Mouse (Mus musculus) CH12.LX (cell line): ENCODE measurements around the gene Acss1. TPM values are rescaled to one million over a fixed set of nuclear protein-coding genes. Genes with fewer than 3 reads are reported as not detected.

ENCODE experiments used
- DNase-seq: peaks from one replicate; pipeline ENCODE4 v3.0.0-alpha.2; 2013; ENCODE audit errors: extremely low read depth
- H3K27ac ChIP-seq: 2 replicates; pipeline ENCODE4 v1.5.1; 2012; ENCODE audit warnings: low read depth, mild to moderate bottlenecking, control low read depth, moderate library complexity; ENCODE audit not compliant: insufficient read depth
- H3K27me3 ChIP-seq: replicated peaks from 2 replicates; pipeline ENCODE3; 2012; ENCODE audit warnings: inconsistent platforms
- H3K36me3 ChIP-seq, 2 experiments: replicated peaks in 1 of 2; 2 replicates each; pipeline versions ENCODE3 to v1.6.1; 2012; ENCODE audit warnings: inconsistent platforms in 1 of 2, low read length in 1 of 2, mild to moderate bottlenecking in 1 of 2, mixed read lengths in 1 of 2, moderate library complexity in 1 of 2; ENCODE audit not compliant: control insufficient read depth in 1 of 2, insufficient read depth in 1 of 2
- H3K4me1 ChIP-seq, 2 experiments: 2 replicates each; pipeline ENCODE4 v1.6.1; 2012; ENCODE audit warnings: inconsistent platforms in 1 of 2, moderate library complexity in 1 of 2; ENCODE audit not compliant: insufficient read depth in 2 of 2, control insufficient read depth in 1 of 2
- H3K4me2 ChIP-seq: 2 replicates; pipeline ENCODE4 v1.6.1; 2012; ENCODE audit warnings: low read depth, mild to moderate bottlenecking, control low read depth; ENCODE audit not compliant: poor library complexity, insufficient read depth, severe bottlenecking
- H3K4me3 ChIP-seq, 3 experiments: fragments of 150-350 bp in 1 of 3; sonication (generic) in 1 of 3; replicated peaks in 1 of 3; 2 replicates each; pipeline versions ENCODE3 to v1.5.1; 2011 to 2012; ENCODE audit warnings: low read depth in 2 of 3, low read length in 2 of 3, mild to moderate bottlenecking in 2 of 3, moderate library complexity in 2 of 3, control low read depth in 1 of 3, improper control_type of control experiment in 1 of 3, inconsistent platforms in 1 of 3, mixed read lengths in 1 of 3; ENCODE audit not compliant: poor library complexity in 1 of 3
- H3K79me2 ChIP-seq: replicated peaks from 2 replicates; pipeline ENCODE4 v1.6.1; 2012; ENCODE audit warnings: mild to moderate bottlenecking, moderate library complexity; ENCODE audit not compliant: control insufficient read depth, poor library complexity, insufficient read depth, severe bottlenecking; ENCODE audit errors: extremely low read depth
- H3K9ac ChIP-seq: 2 replicates; pipeline ENCODE4 v1.6.1; 2012; ENCODE audit warnings: low read depth, mild to moderate bottlenecking, control low read depth, moderate library complexity; ENCODE audit not compliant: insufficient read depth
- H3K9me3 ChIP-seq: replicated peaks from 2 replicates; pipeline ENCODE3; 2012; ENCODE audit warnings: low read length, inconsistent platforms, mixed read lengths
- CHD1 ChIP-seq: IDR thresholded peaks from 2 replicates; pipeline ENCODE4 v1.6.1; 2012; ENCODE audit warnings: low read depth, low read length, improper control_type of control experiment, inconsistent platforms
- CHD2 ChIP-seq: IDR thresholded peaks from 2 replicates; pipeline ENCODE4 v1.6.1; 2011; ENCODE audit warnings: low read length, improper control_type of control experiment
- EP300 ChIP-seq: IDR thresholded peaks from 2 replicates; pipeline ENCODE4 v1.6.1; 2011; ENCODE audit warnings: low read length, improper control_type of control experiment
- ETS1 ChIP-seq: conservative IDR thresholded peaks from 2 replicates; pipeline ENCODE4 v1.6.1; 2012; ENCODE audit warnings: low read depth, mild to moderate bottlenecking, inconsistent platforms, low read length, improper control_type of control experiment, moderate library complexity
- JUN ChIP-seq: IDR thresholded peaks from 2 replicates; pipeline ENCODE4 v1.6.1; 2011; ENCODE audit warnings: low read depth, mild to moderate bottlenecking, low read length, improper control_type of control experiment, moderate library complexity; ENCODE audit not compliant: insufficient read depth
- KAT2A ChIP-seq: IDR thresholded peaks from 2 replicates; pipeline ENCODE4 v1.6.1; 2012; ENCODE audit warnings: low read length, improper control_type of control experiment, inconsistent platforms; ENCODE audit not compliant: insufficient replicate concordance
- MAZ ChIP-seq: IDR thresholded peaks from 2 replicates; pipeline ENCODE4 v1.6.1; 2012; ENCODE audit warnings: low read depth, mild to moderate bottlenecking, inconsistent platforms, low read length, improper control_type of control experiment, moderate library complexity
- MEF2A ChIP-seq: IDR thresholded peaks from 2 replicates; pipeline ENCODE4 v1.6.1; 2014; ENCODE audit warnings: low read depth, mild to moderate bottlenecking, inconsistent platforms, low read length, improper control_type of control experiment, borderline replicate concordance
- MXI1 ChIP-seq: IDR thresholded peaks from 2 replicates; pipeline ENCODE4 v1.6.1; 2011; ENCODE audit warnings: mild to moderate bottlenecking, low read depth, low read length, improper control_type of control experiment
- MYC ChIP-seq: IDR thresholded peaks from 2 replicates; pipeline ENCODE4 v1.6.1; 2011; ENCODE audit warnings: low read depth, mild to moderate bottlenecking, improper control_type of control experiment, low read length
- POLR2A ChIP-seq: IDR thresholded peaks from 2 replicates; pipeline ENCODE4 v1.6.1; 2011; ENCODE audit warnings: low read depth, mild to moderate bottlenecking, improper control_type of control experiment, low read length
- POLR2AphosphoS2 ChIP-seq: IDR thresholded peaks from 2 replicates; pipeline ENCODE4 v1.6.1; 2011; ENCODE audit warnings: low read depth, low read length, improper control_type of control experiment
- RAD21 ChIP-seq: IDR thresholded peaks from 2 replicates; pipeline ENCODE4 v1.6.1; 2011; ENCODE audit warnings: low read depth, mild to moderate bottlenecking, low read length, improper control_type of control experiment, moderate library complexity
- RCOR1 ChIP-seq: conservative IDR thresholded peaks from 2 replicates; pipeline ENCODE4 v1.6.1; 2012; ENCODE audit warnings: low read depth, mild to moderate bottlenecking, inconsistent platforms, low read length, improper control_type of control experiment
- SIN3A ChIP-seq: IDR thresholded peaks from 2 replicates; pipeline ENCODE4 v1.6.1; 2012; ENCODE audit warnings: low read length, improper control_type of control experiment, inconsistent platforms
- SMC3 ChIP-seq: IDR thresholded peaks from 2 replicates; pipeline ENCODE4 v1.6.1; 2011; ENCODE audit warnings: low read depth, low read length, improper control_type of control experiment
- TCF12 ChIP-seq: IDR thresholded peaks from 2 replicates; pipeline ENCODE4 v1.6.1; 2014; ENCODE audit warnings: low read depth, mild to moderate bottlenecking, inconsistent platforms, low read length, improper control_type of control experiment
- UBTF ChIP-seq: IDR thresholded peaks from 2 replicates; pipeline ENCODE4 v1.6.1; 2012; ENCODE audit warnings: low read depth, mild to moderate bottlenecking, inconsistent platforms, low read length, improper control_type of control experiment, moderate library complexity
- USF2 ChIP-seq: conservative IDR thresholded peaks from 2 replicates; pipeline ENCODE4 v1.6.1; 2011; ENCODE audit warnings: low read depth, low read length, improper control_type of control experiment
- ZNF384 ChIP-seq: IDR thresholded peaks from 2 replicates; pipeline ENCODE4 v1.6.1; 2012; ENCODE audit warnings: low read depth, low read length, improper control_type of control experiment, inconsistent platforms
- dilution Hi-C: fragments of 300-500 bp; cut with MboI; formaldehyde crosslinking; loops from 2 replicates; pipeline ENCODE4 v1.14.3; 2020; ENCODE audit warnings: low sequenced_read_pairs; ENCODE audit not compliant: extremely low pct_unique_long_range_greater_than_20kb, extremely low pct_ligation_motif_present
- in situ Hi-C: fragments of 300-500 bp; cut with MboI; formaldehyde crosslinking; loops from 3 replicates; pipeline ENCODE4 v1.14.3; 2019; ENCODE audit warnings: low sequenced_read_pairs, low pct_ligation_motif_present, low pct_unique_long_range_greater_than_20kb, mixed read lengths
- polyA plus RNA-seq: library from polyadenylated mRNA; unstranded; fragments of >175 nt; gene quantifications from 2 replicates; pipeline ENCODE4 v1.2.1, GENCODE M21; 2012; ENCODE audit warnings: low read depth; ENCODE audit not compliant: insufficient read length
- total RNA-seq, 2 experiments: library from RNA; depleted of rRNA; stranded (reverse); fragments of 300-350 nt in 1 of 2; fragments of >200 nt in 1 of 2; gene quantifications; 2 replicates each; pipeline ENCODE4 v1.2.3; 2012 to 2014

Gene Acss1
- 1.7 and 1.9 TPM in 2 replicates for total RNA-seq (2012; rRNA removed)
- total RNA-seq (2014; rRNA removed) = 0.35 and 0.39 TPM in 2 replicates
- polyA plus RNA-seq = 0.44 and 0.76 TPM in 2 replicates

DNA sequence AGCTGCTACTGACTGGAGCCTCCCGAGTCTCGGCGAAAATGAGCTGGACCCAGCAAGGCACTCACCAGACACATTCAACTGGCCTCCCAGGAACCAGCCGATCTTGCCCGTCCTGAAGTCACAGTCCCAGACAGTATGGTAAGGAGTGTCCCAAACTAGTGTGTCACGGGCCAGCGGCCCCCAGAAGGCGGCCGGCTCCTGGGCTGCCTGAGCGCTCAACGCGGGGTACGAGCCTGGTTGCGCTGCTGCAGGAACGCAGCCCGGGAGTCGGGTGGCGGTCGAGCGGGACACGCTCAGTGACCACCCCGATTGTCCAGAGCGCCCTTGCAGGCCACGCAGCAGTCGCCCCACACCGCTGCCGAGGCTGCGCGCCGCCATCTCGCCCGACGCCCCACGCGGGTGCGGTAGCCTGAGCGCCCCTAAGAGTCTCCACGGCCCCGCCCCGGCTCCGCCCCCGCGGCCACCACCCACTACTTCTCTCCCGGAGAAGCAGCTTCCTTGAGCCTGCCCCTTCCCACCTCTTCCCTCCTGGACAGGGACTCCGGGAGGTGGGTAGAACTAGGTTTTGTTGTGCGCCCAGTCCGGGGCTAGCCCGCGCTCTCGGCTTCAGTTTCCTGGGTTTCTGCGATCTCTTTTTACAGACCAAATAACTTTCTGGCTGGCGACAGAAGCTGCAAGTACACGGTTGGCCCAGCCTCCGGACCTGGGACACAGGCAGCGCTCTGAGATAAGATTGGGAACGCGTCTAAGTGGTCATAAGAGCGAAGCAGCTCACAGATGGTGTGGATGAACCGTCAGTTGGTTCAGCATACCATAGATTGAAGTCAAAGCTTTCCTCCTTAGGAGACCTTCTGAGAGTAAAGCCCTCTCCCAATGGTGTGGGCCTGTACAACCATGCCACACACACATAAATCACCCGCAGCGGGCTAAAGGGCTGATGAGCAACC lies at the start of gene Acss1:
Gene Acss1, minus strand, starts transcription at position 681 of the 947 bp plus-strand sequence.
- Histone ChIP-seq H3K9ac (peak within 1 kb of the TSS; percentile 30; the same call in 1 of the 2 replicates), H3K27me3 (no peaks in the 10 kb centered on the region), H3K36me3 (no peaks in the 10 kb centered on the region), H3K79me2 (no peaks in the 10 kb centered on the region), H3K4me3 (peak within 1 kb of the TSS; percentile 28 to 67 (median 36)), H3K4me2 (peak within 1 kb of the TSS; percentile 47), H3K4me1 (peaks cover 7 to 85% of the 10 kb centered on the region in 2 experiments), H3K27ac (no peak within 1 kb of the TSS), H3K9me3 (peaks cover 3% of the 10 kb centered on the region)
- DNase-seq = no peak
- no peak for TF ChIP-seq MYC
- no peak for TF ChIP-seq ZNF384
- no peak for TF ChIP-seq MAZ
- no peak for TF ChIP-seq KAT2A
- no peak; the same call in 1 of the 2 replicates for TF ChIP-seq SIN3A
- no peak for TF ChIP-seq ETS1
- TF ChIP-seq POLR2AphosphoS2 = no peak
- TF ChIP-seq POLR2A = no peak
- no peak for TF ChIP-seq EP300
- TF ChIP-seq RAD21 = no peak
- no peak for TF ChIP-seq CHD2
- no peak for TF ChIP-seq JUN
- TF ChIP-seq SMC3 = no peak
- no peak for TF ChIP-seq TCF12
- TF ChIP-seq MXI1 = no peak
- TF ChIP-seq RCOR1 = no peak
- no peak for TF ChIP-seq MEF2A
- TF ChIP-seq USF2 = no peak
- no peak for TF ChIP-seq UBTF
- no peak for TF ChIP-seq CHD1
- in situ Hi-C loops = no loop called here
- dilution Hi-C loops = no loop called here
